ENCODE assay signal across 7 mouse cellular contexts in the genomic region with DNA sequence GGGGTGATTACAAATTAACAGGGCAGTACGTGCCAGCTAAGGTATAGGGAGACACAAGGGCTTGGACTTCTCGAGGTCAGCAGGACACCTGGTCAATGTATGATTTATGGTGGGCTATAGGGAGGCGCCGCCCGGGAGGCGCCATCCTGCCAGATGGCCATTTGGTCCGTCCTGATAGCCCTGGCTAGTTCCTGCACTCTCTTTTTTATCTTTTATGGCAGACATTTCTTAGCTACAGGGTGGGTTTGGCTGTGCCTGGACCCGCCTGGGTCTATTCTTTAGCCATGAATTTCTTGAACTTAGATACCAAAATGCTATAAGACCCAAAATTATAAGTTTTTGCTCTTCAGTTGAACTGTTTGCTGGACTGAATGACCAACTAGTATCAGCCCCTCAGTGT. TPM values are rescaled to one million over a fixed set of nuclear protein-coding genes. Genes with fewer than 3 reads are reported as not detected.
DNase-seq lines count a peak whose midpoint lies in the region; ATAC-seq lines count a peak whose summit lies in the region.
"Not testable (repeated sequence)": the region's sequence is repeated elsewhere in the genome, so short reads cannot be mapped to it uniquely, and the experiment has no call there.
"Had no signal": no experiment of that assay in that cellular context is flagged by ENCODE, and none has a peak within 500 bp of the region (broad histone marks: within the 10 kb centered on the region; RNA-seq: fewer than 3 reads in every experiment).

No protein-coding gene starts in this region.

- H3K4me1 ChIP-seq in erythroblast, embryonic 14.5 days (ENCODE audit: control insufficient read depth) = peaks cover 93% of the 10 kb centered on the region
- H3K4me1 ChIP-seq in kidney, embryonic 15.5 days = peaks cover 49% of the 10 kb centered on the region
- peaks cover 94% of the 10 kb centered on the region for H3K4me1 ChIP-seq in liver, embryonic 13.5 days (replicated peaks)
- H3K4me1 ChIP-seq in liver, embryonic 16.5 days (ENCODE audit: control insufficient read depth, low read depth, low read length) = peaks cover 90% of the 10 kb centered on the region

- H3K4me3 ChIP-seq in erythroblast, embryonic 14.5 days (replicated peaks) = peak overlapping the region; percentile 41
- not testable (repeated sequence) for H3K4me3 ChIP-seq in kidney, embryonic 15.5 days (replicated peaks)
- peak overlapping the region; percentile 29 for H3K4me3 ChIP-seq in liver, embryonic 13.5 days (replicated peaks)
- H3K4me3 ChIP-seq in liver, embryonic 16.5 days (ENCODE audit: low read depth, low read length) = peak overlapping the region; percentile 7; the same call in 1 of the 2 replicates

- peak; percentile 58 for DNase-seq in liver
- DNase-seq in liver, embryonic 13.5 days = peak; percentile 70
- DNase-seq in spleen, adult 12 weeks (ENCODE audit: low spot score) = peak; percentile 32

- peaks cover 81% of the 10 kb centered on the region for H3K36me3 ChIP-seq in erythroblast, embryonic 14.5 days (ENCODE audit: control insufficient read depth)
- H3K36me3 ChIP-seq in kidney, embryonic 15.5 days = peaks cover 29% of the 10 kb centered on the region; the same call in 1 of the 2 replicates
- H3K36me3 ChIP-seq in liver, embryonic 13.5 days = peaks cover 28% of the 10 kb centered on the region
- peaks cover 25% of the 10 kb centered on the region for H3K36me3 ChIP-seq in liver, embryonic 16.5 days (ENCODE audit: control insufficient read depth, insufficient read depth)

- 13% methylated on average over 8 of the region's 8 CpGs for WGBS in kidney, embryonic 15.5 days
- 18% methylated on average over 8 of the region's 8 CpGs for WGBS in liver, embryonic 13.5 days (ENCODE audit: insufficient replicate concordance)
- 30% methylated on average over 8 of the region's 8 CpGs for WGBS in liver, embryonic 16.5 days (ENCODE audit: insufficient replicate concordance)

- H3K27ac ChIP-seq in kidney, embryonic 15.5 days = peak overlapping the region; percentile 78; the same call in 1 of the 2 replicates
- H3K27ac ChIP-seq in liver, embryonic 13.5 days = peak overlapping the region; percentile 99
- peak overlapping the region; percentile 98 for H3K27ac ChIP-seq in liver, embryonic 16.5 days (ENCODE audit: low read length)

- H3K9me3 ChIP-seq in erythroblast, embryonic 14.5 days (ENCODE audit: control insufficient read depth, low read length); kidney, embryonic 15.5 days (replicated peaks); liver, embryonic 13.5 days (replicated peaks); liver, embryonic 16.5 days (replicated peaks; ENCODE audit: control insufficient read depth, low read length): not testable (repeated sequence)

- ATAC-seq in kidney, embryonic 15.5 days (replicated peaks; ENCODE audit: low FRiP score); liver, embryonic 13.5 days (ENCODE audit: low read depth); liver, embryonic 16.5 days (ENCODE audit: low read depth): not testable (repeated sequence)

- not testable (repeated sequence) for H3K9ac ChIP-seq in kidney, embryonic 15.5 days
- peak overlapping the region; percentile 74 for H3K9ac ChIP-seq in liver, embryonic 13.5 days
- peak overlapping the region; percentile 49; the same call in 1 of the 2 replicates for H3K9ac ChIP-seq in liver, embryonic 16.5 days (ENCODE audit: low read depth, low read length)

- H3K27me3 ChIP-seq in erythroblast, embryonic 14.5 days (ENCODE audit: control insufficient read depth); kidney, embryonic 15.5 days; liver, embryonic 13.5 days; liver, embryonic 16.5 days (ENCODE audit: control insufficient read depth, insufficient read depth, low read depth, low read length): not testable (repeated sequence)

- H3K4me2 ChIP-seq in kidney, embryonic 15.5 days = 0 out of 2 replicates have a peak overlapping the region, but pooled peaks have one; percentile 16
- peak overlapping the region; percentile 68 for H3K4me2 ChIP-seq in liver, embryonic 13.5 days
- H3K4me2 ChIP-seq in liver, embryonic 16.5 days (ENCODE audit: low read depth, low read length) = peak overlapping the region; percentile 52

RNA-seq across cellular contexts. Expression of a gene that starts 24.8 kb away (rescaled TPM):
- polyA plus RNA-seq in erythroblast, embryonic 14.5 days (2012) = not detected in 2 replicates
- polyA plus RNA-seq in kidney, embryonic 15.5 days (2015; fragmentation: Nextera tagmentation; extraction: Ambion mirVana) = 33.0 and 34.2 TPM in 2 replicates
- 11.1 and 12.0 TPM in 2 replicates for polyA plus RNA-seq in liver, embryonic 13.5 days (2015; fragmentation: Nextera tagmentation; extraction: Ambion mirVana)
- 8.1 and 8.5 TPM in 2 replicates for polyA plus RNA-seq in liver, embryonic 16.5 days (2015; fragmentation: Nextera tagmentation; extraction: Ambion mirVana)
- polyA plus RNA-seq: frontal cortex, adult 2 months had no signal

RNA-seq across cellular contexts. Expression of a gene that starts 45.8 kb away (rescaled TPM):
- polyA plus RNA-seq in erythroblast, embryonic 14.5 days (2012) = 0.71 and 0.84 TPM in 2 replicates
- 85.1 and 94.7 TPM in 2 replicates for polyA plus RNA-seq in kidney, embryonic 15.5 days (2015; fragmentation: Nextera tagmentation; extraction: Ambion mirVana)
- 40.9 and 41.5 TPM in 2 replicates for polyA plus RNA-seq in liver, embryonic 13.5 days (2015; fragmentation: Nextera tagmentation; extraction: Ambion mirVana)
- polyA plus RNA-seq in liver, embryonic 16.5 days (2015; fragmentation: Nextera tagmentation; extraction: Ambion mirVana) = 48.8 and 54.2 TPM in 2 replicates

Comparison
In these comparisons a context has a peak if more than half of its experiments do, and no peak if none do; other contexts are left out.
1. H3K4me2 ChIP-seq: peak in every context shown above with its lines; median percentile 68 in liver, embryonic 13.5 days; 52 in liver, embryonic 16.5 days; 16 in kidney, embryonic 15.5 days.
2. RNA of a gene that starts 45.8 kb away (polyA plus RNA-seq): 85.1 to 94.7 TPM in kidney, embryonic 15.5 days, 48.8 to 54.2 TPM in liver, embryonic 16.5 days and 40.9 to 41.5 TPM in liver, embryonic 13.5 days; 0.71 to 0.84 TPM in erythroblast, embryonic 14.5 days; every median in the first group is over 10 times any median in the second.
3. Peak in every context shown above with its lines, with median percentiles within 50 percentile points of each other: H3K27ac ChIP-seq and DNase-seq.